Mouse (Mus musculus): ENCODE results near the gene Hist2h2aa1.
A peak's percentile ranks its signal among the peaks of the same experiment; 100 is the strongest.

Hist2h2aa1 gene

DNA sequence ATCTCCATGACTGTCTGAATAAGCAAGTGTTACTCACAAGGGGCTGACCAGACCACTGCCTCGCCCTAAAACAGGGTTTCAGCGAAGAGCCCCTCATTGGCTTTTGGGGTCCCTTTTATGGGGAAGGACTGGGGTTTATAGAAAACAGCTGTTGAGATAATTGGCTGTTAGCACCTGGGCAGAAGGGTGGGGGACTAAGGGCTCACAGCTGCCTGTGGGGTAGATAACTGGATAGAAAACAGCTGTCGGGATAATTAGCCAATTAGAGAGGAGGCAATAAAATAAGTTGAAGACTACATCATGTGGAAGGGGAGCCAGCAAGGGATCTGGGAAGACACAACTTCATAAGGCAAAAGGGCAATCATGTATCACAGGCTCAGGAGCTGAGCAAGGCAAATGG is 5.6 kb downstream of the Hist2h2aa1 start:
- DNase-seq (ENCODE audit: inconsistent age in 2 of 2, low spot score in 1 of 2) = no peak

DNA sequence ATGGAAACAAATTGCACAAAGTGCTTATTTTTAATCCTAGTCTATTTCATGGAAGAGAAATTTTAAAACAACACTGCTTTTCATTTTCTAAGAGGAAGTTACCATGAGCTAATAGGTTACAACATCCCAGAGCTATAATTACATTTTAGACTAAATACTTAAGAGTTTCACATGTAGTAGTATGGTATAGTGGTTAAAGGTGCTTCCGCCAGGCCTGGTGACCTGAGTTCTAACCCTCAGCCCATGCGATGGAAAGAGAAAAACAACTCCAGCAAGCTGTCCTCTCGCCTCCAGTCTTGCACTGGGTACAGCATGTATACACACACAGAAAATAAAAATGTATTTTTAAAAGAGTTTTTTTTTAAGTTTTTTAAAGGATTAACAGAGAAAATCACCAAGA is 6.5 kb downstream of the Hist2h2aa1 start:
- no peak for DNase-seq (ENCODE audit: inconsistent age in 2 of 2, low spot score in 1 of 2)

DNA sequence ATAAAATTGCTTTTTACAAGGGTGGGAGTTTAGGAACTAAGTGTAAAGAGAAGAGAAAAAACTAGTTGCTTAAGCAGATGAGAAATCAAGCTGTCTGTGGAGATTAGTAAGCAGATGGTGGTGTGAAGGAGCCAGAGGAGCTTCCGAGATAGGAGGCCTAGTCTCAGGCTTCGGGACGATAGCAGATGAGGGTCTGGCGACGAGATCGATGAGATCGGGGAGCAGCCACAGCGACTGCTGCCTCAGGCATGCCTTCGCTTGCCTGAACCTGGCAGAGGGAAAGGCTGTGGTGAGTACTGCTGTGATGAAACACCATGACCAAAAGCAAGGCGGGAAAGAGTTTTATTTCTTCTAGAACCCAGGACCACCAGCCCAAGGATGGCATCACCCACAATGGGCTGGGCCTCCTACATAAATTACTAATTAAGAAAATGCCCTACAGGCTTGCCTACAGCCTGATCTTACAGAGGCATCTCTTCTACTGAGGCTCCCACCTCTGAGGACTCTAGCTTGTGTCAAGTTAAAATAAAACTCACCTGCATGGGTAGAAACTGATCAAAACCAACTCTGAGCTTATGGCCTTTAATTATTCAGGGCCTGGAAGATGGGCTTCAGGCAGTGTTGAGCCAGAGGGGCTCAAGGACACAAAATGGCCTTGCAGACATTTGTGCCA is 9.5 kb downstream of the Hist2h2aa1 start:
- no peak for DNase-seq (ENCODE audit: inconsistent age in 2 of 2, low spot score in 1 of 2)

DNA sequence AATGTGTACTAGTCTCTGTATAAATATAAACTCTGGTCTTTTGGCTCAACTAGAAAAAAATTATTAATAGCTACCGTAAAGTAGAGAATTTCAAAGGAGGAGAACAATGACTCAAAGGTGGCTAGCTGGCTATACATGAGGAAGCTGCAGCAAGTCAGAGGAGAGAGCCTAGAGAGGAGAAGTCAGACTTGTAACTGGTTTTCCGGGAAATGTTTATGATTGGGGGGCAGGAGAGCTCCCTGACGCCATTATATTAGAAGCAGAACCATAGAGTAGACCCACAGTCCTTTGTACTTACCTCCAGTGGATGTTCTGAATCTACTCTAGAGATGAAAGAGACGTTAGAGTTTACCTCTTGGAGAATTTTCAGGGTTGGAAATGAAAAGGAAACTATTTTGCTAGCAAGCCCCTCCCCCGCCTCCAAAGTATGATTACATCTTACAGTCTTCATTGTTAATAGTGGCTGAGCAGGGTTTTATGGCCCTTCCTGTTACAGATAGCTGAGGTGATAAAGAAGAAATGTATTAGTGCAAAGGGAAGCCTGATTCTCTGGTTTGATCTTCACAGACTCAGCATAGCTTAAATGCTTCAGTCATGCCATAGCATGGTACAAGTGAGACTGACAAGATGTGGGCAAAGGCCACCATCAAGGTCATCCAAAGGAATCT is 10.8 kb downstream of the Hist2h2aa1 start:
- DNase-seq (ENCODE audit: inconsistent age in 2 of 2, low spot score in 1 of 2) = no peak

DNA sequence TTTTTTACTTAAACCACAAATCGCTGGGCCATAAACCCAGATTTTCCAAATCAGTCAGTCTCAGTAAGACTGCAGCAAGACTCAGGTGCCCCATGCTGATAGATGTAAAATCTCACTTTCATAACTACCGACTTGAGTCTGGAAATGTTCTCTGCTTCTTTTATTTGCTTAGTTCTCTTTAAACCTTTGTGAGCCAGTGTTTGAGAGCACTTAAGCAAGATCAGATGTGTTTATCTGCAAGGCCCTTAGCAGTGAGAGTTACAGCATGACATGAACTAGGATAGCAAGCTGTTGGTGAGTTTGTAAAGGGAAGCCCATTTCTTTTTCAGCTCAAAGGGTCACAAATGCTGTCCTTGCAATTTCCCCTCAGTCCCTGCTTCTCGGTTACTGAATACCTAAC is 11.9 kb downstream of the Hist2h2aa1 start:
- DNase-seq (ENCODE audit: inconsistent age in 2 of 2, low spot score in 1 of 2) = no peak

DNA sequence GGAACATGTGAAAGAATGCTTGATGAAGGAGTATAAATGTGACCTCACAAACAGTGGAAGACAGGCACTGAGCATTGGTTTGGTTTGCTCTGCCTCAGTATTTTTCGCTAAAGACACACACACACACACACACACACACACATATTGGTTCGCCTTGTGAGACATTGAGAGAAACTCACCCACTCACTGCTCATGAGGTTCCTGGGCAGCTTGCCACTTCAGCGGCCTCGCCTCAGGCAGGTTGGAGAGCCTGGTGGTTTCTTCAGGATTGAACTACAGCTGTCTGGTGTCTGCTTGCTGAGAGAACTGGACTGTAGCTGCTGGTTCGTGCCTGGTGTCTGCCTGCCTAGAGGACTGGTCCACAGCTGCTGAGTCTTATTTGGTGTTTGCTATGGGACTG is 14.9 kb downstream of the Hist2h2aa1 start:
- DNase-seq (ENCODE audit: inconsistent age in 2 of 2, low spot score in 1 of 2) = no peak

DNA sequence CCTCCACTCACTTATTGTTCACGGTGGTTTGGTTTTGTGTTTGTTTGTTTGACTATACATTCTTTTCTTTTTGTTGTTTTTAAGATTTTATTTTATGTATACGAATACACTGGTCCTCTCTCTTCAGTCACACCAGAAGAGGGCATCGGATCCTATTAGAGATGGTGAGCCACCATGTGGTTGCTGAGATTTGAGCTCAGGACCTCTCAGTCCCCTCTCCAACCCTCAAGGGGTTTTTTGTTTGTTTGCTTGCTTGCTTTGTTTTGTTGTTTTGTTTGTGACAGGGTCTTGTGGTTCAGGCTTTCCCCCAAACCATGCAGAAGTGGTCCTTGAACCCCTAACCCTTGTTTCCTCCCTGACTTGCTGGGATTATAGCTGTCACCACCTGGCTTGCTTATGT is 16.3 kb downstream of the Hist2h2aa1 start:
- peak in 1 of 2 experiments; percentile 52 for DNase-seq (ENCODE audit: inconsistent age in 2 of 2, low spot score in 1 of 2)

DNA sequence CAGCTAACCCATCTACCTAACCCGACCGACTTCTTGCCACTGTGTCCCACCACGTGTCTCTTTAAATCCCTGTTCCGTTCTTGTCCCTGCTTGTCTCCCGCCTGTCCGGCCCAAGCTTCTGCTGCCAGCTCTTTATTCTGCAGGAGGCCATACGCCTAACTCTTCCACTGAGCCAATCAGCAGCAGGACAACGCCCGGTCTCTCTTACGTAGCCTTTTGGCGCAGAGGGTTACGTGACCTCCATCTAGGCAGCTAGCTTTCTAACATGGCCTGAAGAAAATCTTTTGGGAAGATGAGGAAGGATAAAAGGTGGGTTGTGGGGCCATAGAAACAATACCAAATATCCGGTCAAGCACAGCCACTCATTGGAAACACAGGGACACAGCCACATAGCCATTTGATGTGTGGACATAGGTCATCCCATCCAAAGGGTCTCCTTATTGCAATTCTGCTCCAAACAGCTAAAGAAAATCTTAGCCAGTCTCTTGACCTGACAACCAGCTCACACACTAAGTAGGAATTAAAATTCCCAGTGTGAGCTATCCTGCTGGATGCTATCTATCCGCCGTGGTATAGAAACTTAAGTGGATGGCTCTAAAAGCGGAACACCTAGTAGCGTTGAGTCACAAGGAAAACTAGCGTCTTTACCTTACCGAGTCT is 17.0 kb downstream of the Hist2h2aa1 start:
- peak; percentile 91 to 96 for DNase-seq (ENCODE audit: inconsistent age in 2 of 2, low spot score in 1 of 2)

DNA sequence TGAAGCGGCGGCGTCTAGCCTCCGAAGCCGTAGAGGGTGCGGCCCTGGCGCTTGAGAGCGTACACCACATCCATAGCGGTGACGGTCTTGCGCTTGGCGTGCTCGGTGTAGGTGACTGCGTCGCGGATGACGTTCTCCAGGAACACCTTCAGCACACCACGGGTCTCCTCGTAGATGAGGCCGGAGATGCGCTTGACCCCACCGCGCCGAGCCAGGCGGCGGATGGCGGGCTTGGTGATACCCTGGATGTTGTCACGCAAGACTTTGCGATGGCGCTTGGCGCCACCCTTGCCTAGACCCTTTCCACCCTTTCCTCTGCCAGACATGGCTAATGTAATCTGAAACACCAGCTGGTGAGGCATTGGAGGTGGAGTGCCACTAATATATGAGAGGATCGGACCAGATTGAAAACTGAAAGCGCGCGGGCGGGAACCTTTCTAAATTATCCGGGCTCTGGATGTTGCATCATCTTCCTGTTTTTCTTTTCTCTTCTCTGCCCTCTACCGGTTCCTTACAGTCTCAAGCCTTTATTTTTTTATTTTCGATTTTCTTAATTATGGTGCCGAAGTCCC is 17.8 kb downstream of the Hist2h2aa1 start, which contains the start of gene Hist2h4:
Gene Hist2h4, minus strand, starts transcription at position 333 of the 572 bp plus-strand sequence.
- DNase-seq (ENCODE audit: inconsistent age in 2 of 2, low spot score in 1 of 2) = peak; percentile 96 to 99

DNA sequence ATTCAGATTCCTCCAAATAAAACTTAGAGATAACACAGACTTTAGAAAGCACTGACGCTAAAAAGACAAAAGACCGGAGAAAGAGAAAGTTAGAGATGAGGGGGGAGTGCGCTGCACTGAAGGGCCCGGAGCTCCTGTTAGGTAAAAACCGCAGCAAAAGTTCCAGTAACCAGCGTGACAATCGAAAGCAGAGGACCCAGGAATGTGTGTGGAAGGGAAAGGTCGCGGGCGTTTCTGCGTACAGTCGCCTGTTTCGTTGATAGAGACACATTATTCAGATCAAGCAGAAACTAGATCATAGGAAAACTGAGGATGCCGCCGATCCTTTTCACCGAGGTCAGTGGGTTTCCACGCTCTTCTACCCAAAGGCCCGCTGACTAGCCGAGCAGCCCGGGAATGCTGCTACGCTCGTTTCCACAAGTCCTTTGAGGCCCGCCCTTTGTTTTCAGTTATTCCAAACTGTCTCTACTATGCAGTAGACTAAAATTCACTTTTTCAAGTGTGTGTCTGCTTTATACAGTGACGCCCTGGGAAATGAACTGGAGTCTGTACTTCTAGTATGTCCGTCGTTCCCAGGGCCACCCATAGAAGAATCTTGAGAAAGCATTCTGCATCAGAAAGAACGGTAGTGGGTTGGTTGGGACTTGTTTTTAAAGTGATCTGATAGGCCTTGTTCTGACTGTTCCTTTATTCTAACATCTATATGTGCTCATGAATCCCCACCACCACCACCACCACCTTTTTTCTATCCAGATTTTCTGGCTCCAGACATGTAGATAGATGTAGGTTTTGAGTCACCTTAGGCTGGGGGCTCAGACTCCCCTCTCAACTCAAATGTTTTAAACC is 18.5 kb downstream of the Hist2h2aa1 start:
- peak in 1 of 2 experiments; percentile 70 for DNase-seq (ENCODE audit: inconsistent age in 2 of 2, low spot score in 1 of 2)

DNA sequence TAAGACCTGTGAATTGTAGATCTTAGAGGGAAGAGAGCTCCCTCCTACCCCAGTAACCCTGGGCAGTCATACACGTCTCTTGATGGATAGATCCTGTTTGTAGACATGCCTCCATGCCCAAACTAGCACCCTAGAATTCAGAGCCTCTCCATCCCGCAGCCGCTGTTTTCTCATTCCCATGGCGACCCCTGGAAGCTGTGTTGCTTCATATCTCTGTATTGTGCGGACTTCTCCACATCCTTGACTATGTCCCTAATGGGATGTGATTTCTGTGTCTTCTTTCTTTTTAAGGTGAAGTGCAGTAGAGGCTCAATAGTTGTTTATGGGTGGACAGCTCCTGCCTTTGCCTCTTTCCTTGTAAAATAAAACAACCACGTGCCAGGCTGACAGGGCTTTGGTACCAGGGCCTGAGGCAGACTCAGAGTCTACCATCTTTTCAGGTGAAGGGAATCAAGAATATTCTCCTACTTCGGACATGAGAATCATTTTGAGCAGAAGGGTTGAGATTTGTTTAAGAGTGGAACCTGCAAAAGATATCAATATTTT is 19.2 kb downstream of the Hist2h2aa1 start:
- DNase-seq (ENCODE audit: inconsistent age in 2 of 2, low spot score in 1 of 2) = no peak

DNA sequence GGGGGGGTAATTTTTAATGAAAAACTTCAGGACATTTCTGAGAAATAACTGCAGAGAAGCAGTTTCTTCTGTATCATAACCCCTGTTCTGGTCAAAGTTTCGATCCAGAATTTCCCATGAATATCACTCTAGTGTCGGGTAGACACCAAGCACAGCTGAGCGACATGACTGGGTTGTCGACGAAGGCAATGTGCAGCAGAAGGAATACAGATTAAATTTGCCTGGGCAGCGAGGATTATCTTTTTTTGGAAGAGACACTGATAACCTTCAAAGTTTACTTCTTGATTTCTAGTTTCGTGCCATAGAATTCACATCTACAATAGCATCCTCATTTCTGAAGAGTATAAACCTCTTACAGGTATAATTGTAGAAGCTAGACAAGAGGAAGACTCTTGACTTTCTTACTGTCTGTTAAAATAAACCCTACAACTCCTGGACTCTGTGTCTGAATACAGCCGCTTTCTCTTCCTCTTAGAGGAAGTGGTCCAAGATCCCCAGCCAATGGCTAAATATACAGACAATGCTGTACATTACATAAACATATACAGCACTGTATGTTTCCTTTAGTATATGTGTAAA is 20.9 kb downstream of the Hist2h2aa1 start:
- DNase-seq (ENCODE audit: inconsistent age in 2 of 2, low spot score in 1 of 2) = no peak

DNA sequence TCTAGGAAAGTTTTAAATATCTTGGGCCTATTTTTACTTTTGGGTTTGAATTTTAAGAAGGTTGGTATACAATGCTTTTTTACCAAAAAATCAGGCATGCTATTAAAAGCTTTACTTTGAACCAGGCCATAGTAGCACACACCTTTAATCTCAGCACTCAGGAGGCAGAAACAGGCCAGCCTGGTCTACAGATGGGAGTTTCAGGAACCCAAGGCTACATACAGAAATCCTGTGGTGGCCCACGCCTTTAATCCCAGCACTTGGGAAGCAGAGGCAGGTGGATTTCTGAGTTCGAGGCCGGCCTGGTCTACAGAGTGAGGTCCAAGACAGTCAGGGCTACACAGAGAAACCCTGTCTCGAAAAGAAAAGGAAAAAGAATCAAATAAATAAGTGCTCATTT is 22.2 kb downstream of the Hist2h2aa1 start:
- peak in 1 of 2 experiments; percentile 57 for DNase-seq (ENCODE audit: inconsistent age in 2 of 2, low spot score in 1 of 2)

DNA sequence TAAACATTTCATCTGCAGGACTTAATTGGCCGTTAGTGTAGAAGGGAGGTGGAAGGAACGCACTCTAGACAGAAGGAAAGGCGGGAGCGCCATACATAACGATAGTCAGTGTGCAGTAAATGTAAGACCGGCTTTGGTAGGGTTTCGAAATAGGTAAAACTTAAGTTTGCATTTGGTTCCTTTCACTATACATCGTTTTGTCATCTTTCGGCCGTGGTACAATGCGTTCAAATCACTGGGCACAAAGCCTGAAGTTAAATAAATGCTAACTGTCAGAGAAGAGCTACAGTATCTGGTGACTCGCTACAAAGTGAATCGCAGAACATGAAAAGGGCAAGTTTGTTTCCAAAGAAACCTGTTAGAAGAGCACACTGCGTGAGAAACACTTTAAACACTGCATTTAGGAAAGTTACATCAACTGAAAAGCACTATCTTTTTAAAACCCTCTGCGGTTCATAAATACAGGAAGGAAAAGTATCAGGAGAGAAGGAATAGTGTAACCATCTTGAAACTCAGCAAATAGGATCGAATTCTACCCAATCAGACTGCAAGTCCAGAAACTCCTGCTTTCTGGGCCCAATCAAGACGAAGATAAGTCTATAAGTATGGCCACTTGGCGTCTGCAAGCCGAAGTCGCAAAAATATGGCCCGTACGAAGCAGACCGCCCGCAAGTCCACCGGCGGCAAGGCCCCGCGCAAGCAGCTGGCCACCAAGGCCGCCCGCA is 22.9 kb downstream of the Hist2h2aa1 start, which contains the start of gene Hist2h3b:
Gene Hist2h3b, plus strand, starts transcription at position 604 of the 725 bp plus-strand sequence.
- peak; percentile 88 to 95 for DNase-seq (ENCODE audit: inconsistent age in 2 of 2, low spot score in 1 of 2)

DNA sequence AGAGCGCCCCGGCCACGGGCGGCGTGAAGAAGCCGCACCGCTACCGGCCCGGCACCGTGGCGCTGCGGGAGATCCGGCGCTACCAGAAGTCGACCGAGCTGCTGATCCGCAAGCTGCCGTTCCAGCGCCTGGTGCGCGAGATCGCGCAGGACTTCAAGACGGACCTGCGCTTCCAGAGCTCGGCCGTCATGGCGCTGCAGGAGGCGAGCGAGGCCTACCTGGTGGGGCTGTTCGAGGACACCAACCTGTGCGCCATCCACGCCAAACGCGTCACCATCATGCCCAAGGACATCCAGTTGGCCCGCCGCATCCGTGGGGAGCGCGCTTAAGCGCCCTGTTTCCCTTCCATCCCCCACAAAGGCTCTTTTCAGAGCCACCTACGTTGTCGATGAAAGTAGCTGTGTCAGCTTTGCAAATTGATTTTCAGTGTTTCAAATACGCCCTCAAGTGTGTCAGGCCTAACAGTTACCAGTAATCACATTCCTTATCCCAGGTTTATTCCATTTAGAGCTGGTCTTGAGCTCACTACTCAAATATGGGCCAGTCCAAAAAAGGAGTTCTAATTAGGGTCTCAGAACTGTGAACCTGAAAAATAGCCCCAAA is 23.6 kb downstream of the Hist2h2aa1 start:
- DNase-seq (ENCODE audit: inconsistent age in 2 of 2, low spot score in 1 of 2) = peak in 1 of 2 experiments; percentile 51

DNA sequence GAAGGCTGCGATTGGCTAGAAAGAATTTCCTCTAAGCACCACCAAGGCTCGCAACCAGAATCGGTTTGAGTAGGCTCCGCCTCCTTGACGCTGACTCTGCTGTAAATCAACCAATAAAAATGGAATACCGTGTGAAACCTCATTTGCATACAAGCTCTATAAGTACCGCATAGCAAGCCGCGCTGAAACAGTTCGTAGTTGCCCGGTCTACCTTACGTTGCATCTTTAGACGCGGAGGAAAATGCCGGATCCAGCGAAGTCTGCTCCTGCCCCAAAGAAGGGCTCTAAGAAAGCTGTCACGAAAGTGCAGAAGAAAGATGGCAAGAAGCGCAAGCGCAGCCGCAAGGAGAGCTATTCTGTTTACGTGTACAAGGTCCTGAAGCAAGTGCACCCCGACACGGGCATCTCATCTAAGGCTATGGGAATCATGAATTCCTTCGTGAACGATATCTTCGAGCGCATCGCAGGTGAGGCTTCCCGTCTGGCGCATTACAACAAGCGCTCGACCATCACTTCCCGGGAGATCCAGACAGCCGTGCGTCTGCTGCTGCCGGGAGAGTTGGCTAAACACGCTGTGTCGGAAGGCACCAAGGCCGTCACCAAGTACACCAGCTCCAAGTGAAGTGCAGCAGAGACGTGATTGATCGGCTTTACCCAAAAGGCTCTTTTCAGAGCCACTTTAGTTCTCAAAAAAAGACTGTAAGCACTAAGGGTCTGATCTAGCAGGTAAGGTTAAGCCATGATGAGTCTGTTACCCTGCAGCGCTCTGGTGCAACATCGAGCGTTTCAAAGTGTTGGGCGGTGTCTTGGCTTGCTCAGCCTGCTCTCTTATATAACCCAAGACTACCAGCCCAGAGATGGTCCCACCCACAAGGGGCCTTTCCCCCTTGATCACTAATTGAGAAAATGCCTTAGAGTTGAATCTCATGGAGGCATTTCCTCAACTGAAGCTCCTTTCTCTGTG is 24.5 kb downstream of the Hist2h2aa1 start, which contains the start of gene Hist2h2bb:
Gene Hist2h2bb, plus strand, starts transcription at position 242 of the 964 bp plus-strand sequence.
- DNase-seq (ENCODE audit: inconsistent age in 2 of 2, low spot score in 1 of 2) = peak; percentile 93 to 97

DNA sequence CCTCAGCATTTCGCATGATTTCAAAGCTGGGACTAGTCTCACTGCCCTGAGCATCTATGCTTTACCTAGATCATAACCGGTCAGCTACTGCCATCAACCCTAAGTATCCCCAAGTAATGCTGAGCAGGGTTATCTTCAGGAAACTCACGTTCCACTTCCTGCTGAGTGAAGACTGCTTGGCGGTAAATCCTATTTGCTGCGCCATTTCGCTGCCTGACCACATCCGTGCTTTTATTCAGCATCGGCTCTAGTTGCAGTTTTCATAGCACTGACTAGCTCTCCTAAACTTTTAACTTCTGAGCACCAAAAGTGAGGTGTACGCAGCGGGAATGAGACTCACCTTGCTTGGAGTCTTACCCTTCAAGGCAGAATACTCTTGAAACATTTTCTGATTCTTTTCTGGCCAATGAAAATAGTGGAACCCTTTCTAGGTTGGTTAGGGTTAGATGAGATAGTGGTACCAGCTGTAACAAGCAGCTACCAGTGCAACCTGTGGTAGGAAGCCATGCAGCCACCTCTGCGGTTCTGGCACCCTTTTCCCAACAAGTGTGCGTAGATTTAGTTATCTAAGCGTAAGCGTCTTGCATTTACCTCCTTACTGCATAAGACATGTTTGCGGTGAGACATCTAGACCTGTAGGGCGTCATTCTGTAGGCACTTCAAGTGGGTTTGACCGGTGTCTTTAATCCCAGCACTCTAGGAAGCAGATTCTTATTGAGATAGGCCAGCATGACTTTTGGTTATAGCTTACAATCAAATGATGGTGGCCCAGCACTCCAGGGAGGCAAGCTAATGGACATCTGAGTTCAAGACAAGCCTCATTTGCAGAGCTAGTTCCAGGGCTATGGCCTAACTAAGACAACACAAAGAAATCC is 28.5 kb downstream of the Hist2h2aa1 start:
- no peak for DNase-seq (ENCODE audit: inconsistent age in 2 of 2, low spot score in 1 of 2)
